Mouse (Mus musculus) stomach, embryonic 14.5 days (tissue): ENCODE measurements around the gene Zic1. TPM values are rescaled to one million over a fixed set of nuclear protein-coding genes. Genes with fewer than 3 reads are reported as not detected.

ENCODE experiments used
- ATAC-seq: fragments of 200-750 bp; cut with Nextera tagmentation; 2 replicates; pipeline ENCODE4 v1.8.0; 2017; ENCODE audit warnings: low read depth, moderate TSS enrichment; ENCODE audit not compliant: insufficient number of reproducible peaks, insufficient read depth, low FRiP score
- H3K27ac ChIP-seq: fragments of 300-500 bp; sonication (generic); 2 replicates; pipeline ENCODE4 v1.5.1; 2014; ENCODE audit warnings: mild to moderate bottlenecking, low read length, moderate library complexity, mixed read lengths
- H3K27me3 ChIP-seq: fragments of 300-500 bp; sonication (generic); 2 replicates; pipeline ENCODE4 v1.6.1; 2014; ENCODE audit warnings: low read length, control low read depth, mixed read lengths; ENCODE audit not compliant: control insufficient read depth, insufficient read depth
- H3K36me3 ChIP-seq: fragments of 300-500 bp; sonication (generic); 2 replicates; pipeline ENCODE4 v1.6.1; 2014; ENCODE audit warnings: mild to moderate bottlenecking, control low read depth, low read length, moderate library complexity, mixed read lengths; ENCODE audit not compliant: control insufficient read depth, insufficient read depth
- H3K4me1 ChIP-seq: fragments of 300-500 bp; sonication (generic); 2 replicates; pipeline ENCODE4 v1.6.1; 2014; ENCODE audit warnings: low read length, control low read depth, mixed read lengths; ENCODE audit not compliant: control insufficient read depth, insufficient read depth
- H3K4me2 ChIP-seq: fragments of 300-500 bp; sonication (generic); replicated peaks from 2 replicates; pipeline ENCODE4 v1.6.1; 2014; ENCODE audit warnings: low read depth, low read length, control low read depth
- H3K4me3 ChIP-seq: fragments of 300-500 bp; sonication (generic); 2 replicates; pipeline ENCODE4 v1.5.1; 2014; ENCODE audit warnings: low read depth, low read length, control low read depth
- H3K9ac ChIP-seq: fragments of 300-500 bp; sonication (generic); replicated peaks from 2 replicates; pipeline ENCODE4 v1.6.1; 2014; ENCODE audit warnings: low read depth, mild to moderate bottlenecking, control low read depth, low read length, moderate library complexity, mixed read lengths
- H3K9me3 ChIP-seq: fragments of 300-500 bp; sonication (generic); 2 replicates; pipeline ENCODE4 v1.6.1; 2016; ENCODE audit warnings: low read depth, low read length, control low read depth; ENCODE audit not compliant: control insufficient read depth
- WGBS: fragments of 180-500 bp; shearing (Covaris S2); extraction: QIAGEN DNeasy Blood & Tissue Kit; methylation state at CpG from one replicate; pipeline ENCODE4 v1.1.7; 2014; 5-methylcytosine and 5-hydroxymethylcytosine counted together
- polyA plus RNA-seq: library from polyadenylated mRNA; unstranded; fragments of >200 nt; fragmentation: Nextera tagmentation; extraction: Ambion mirVana; gene quantifications from 2 replicates; pipeline ENCODE4 v1.2.1, GENCODE M21; 2014

Gene Zic1
- polyA plus RNA-seq, 1 experiment from 2014 or later = not detected

DNA sequence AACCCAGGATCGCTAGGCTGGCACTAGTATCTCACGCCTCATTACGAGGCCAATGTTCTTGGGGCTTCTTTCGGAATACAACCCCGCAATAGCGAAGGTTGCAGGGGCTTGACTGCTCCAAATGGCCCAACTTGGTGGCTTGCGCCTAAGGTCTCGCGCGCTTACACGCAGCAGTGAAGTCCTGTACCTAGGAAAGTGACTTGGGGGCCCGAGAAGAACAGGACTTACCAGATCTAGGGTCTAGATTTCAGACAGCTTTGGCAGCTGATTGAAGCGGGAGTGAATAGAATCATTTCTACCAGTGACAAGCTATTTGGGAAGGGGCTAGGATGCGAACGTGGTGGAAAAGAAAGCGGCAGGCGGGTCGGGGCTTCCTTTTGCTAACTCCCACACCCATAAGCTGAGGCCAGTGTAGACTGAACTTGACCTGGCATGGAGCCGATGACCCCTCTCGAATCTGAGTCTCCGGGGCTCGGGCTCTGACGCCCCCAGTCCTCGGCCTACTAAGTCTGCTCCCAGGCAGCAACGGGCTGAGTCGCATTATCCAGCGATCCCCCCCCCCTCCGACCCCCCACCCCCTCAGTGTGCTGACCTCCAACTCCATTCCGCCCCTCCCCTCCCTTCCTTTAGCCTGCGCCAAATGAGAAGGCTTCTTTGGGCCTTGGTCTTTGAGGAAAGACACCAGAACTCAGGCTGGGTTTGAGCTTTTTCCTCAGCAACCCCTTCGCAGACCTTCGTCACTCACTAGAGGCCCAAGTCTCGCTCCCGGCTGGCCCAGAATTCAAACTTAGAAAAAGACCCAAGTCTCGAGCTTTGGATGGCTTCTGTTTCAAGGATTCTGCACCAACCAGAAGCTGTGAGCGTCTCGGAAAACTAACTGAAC is 11.8 kb downstream of the Zic1 start:
- H3K27me3 ChIP-seq = peaks cover 71% of the 10 kb centered on the region
- no peak overlapping the region for H3K9ac ChIP-seq
- no peaks in the 10 kb centered on the region for H3K36me3 ChIP-seq
- no peaks in the 10 kb centered on the region for H3K4me1 ChIP-seq
- H3K4me2 ChIP-seq = no peak overlapping the region
- H3K27ac ChIP-seq = no peak overlapping the region
- ATAC-seq = no peak
- no peaks in the 10 kb centered on the region for H3K9me3 ChIP-seq
- WGBS = 3% methylated on average over 37 of the region's 37 CpGs
- H3K4me3 ChIP-seq = no peak overlapping the region

DNA sequence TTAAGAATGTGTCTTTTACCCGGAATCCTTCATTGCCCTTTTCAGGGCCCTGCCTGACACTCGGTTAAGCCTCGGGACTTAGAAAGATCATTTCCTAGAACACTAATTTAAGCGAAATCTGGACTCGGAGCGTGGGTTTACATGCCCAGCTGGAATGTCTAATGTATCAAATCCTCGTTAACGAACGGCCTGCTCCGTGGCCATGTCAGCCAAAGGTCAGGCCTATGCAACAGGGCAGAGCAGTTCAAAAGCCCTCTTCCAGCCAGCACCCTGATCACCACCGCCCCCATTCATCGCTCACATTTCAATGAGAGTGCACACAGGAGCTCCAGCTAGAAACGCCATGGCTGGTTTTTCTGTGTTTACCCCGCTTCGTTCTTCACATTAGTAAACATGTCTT is 12.8 kb downstream of the Zic1 start:
- no peak for ATAC-seq
- no peak overlapping the region for H3K9ac ChIP-seq
- no peaks in the 10 kb centered on the region for H3K9me3 ChIP-seq
- peaks cover 70% of the 10 kb centered on the region for H3K27me3 ChIP-seq
- no peaks in the 10 kb centered on the region for H3K36me3 ChIP-seq
- no peak overlapping the region for H3K27ac ChIP-seq
- no peaks in the 10 kb centered on the region for H3K4me1 ChIP-seq
- WGBS = under 1% methylated on average over 15 of the region's 15 CpGs
- no peak overlapping the region for H3K4me2 ChIP-seq
- H3K4me3 ChIP-seq = no peak overlapping the region

DNA sequence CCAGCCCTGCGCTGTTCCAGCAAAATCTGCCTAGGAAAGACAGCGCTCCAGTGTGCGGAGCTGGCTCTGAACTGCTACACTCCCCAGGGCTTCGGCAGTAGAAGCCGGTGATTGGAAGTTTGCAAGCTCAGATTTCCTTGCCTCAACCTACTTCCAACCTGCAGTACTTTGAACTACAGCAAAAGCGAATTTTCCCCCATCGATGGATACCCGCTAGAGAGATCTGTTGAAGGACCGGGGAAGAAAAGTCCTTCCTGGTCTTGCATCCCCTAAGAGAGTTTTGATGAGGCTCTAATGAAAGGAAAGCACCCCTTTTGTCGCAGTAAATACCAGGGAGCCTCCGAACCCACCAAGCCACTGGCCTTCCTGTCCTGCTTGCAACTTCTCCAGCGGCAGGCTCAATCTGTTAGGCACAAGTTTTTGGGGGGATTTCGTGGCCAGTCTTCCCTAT is 13.6 kb downstream of the Zic1 start:
- Histone ChIP-seq H3K36me3 (no peaks in the 10 kb centered on the region), H3K4me3 (no peak overlapping the region), H3K9ac (no peak overlapping the region), H3K9me3 (no peaks in the 10 kb centered on the region), H3K4me1 (no peaks in the 10 kb centered on the region), H3K27ac (no peak overlapping the region), H3K4me2 (no peak overlapping the region), H3K27me3 (peaks cover 64% of the 10 kb centered on the region)
- no peak for ATAC-seq
- 1% methylated on average over 13 of the region's 13 CpGs for WGBS

DNA sequence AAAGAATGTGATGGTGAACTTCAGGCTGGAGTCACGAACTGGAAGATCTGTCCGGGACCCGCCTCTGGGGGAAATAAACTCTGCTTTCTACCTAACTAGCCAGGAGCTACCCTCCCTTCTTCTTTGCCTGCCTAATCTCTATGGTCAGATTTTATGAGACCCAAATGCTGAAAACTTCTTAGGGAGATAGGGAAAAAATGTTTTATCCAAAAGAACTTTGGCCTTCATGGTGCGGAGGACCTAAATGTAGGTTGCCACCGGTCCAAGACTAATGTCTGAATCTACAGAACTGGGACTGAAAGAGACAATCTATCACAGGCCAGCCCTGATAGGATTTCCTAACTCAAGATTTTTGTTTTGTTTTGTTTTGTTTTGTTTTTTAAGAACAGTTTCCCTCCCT is 14.2 kb downstream of the Zic1 start:
- no peaks in the 10 kb centered on the region for H3K36me3 ChIP-seq
- no peak overlapping the region for H3K9ac ChIP-seq
- 3% methylated on average over 5 of the region's 5 CpGs for WGBS
- H3K27ac ChIP-seq = no peak overlapping the region
- ATAC-seq = no peak
- H3K4me3 ChIP-seq = no peak overlapping the region
- H3K27me3 ChIP-seq = peaks cover 58% of the 10 kb centered on the region
- H3K4me1 ChIP-seq = no peaks in the 10 kb centered on the region
- no peaks in the 10 kb centered on the region for H3K9me3 ChIP-seq
- H3K4me2 ChIP-seq = no peak overlapping the region

DNA sequence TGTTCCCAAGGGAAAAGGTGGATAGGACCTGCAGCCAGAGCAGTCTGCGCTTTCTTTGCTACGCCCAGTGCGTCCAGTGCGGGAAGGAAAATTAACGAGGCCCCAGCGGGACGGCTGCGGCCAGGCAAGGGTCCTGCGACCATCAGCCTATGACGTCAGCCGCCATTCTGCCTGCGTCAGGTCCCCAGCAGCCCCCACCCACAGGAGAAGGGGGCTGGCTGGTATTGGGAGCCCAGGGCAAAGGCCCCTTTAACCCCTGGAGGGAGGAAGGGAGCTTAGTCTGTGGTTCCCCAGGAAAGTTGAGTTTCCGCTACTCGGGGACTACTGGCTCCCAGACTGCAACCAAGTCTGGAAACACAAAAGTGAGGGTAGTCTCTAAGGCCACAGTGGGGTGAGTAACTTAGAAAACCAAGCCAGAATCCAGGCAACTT is 14.7 kb downstream of the Zic1 start:
- Histone ChIP-seq H3K4me3 (no peak overlapping the region), H3K9me3 (no peaks in the 10 kb centered on the region), H3K4me2 (no peak overlapping the region), H3K27ac (no peak overlapping the region), H3K9ac (no peak overlapping the region), H3K4me1 (no peaks in the 10 kb centered on the region), H3K27me3 (peaks cover 53% of the 10 kb centered on the region), H3K36me3 (no peaks in the 10 kb centered on the region)
- WGBS = under 1% methylated on average over 14 of the region's 14 CpGs
- no peak for ATAC-seq

DNA sequence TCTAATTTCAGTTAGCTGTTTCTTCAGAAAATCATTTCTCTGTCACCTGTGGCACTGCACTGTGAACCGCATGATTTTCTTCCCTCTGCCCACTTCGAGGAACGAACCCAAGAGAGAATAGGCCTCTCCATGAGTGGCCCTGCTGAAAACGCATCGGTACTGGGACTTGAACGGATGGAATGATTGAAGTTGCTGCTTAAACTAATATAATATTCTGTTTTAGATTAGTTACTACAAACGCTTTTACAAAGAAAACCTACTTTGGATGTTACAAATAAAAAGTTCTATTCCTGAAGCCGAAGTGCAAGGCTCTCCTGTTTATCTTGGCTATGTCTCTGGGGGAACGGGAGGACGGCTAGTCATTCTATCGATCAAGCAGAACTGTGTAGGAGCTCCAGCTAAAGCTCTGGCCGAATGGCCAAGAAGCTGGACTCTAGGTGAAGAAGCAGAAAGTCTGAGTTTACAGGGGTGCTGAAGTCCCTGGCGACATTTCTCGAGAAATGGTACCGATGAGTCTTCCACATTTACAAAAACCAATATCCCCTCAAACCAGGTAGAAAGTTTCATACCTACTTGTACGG is 15.3 kb downstream of the Zic1 start:
- Histone ChIP-seq H3K27ac (no peak overlapping the region), H3K27me3 (peaks cover 51% of the 10 kb centered on the region), H3K4me2 (no peak overlapping the region), H3K4me3 (no peak overlapping the region), H3K36me3 (no peaks in the 10 kb centered on the region), H3K9ac (no peak overlapping the region), H3K4me1 (no peaks in the 10 kb centered on the region), H3K9me3 (no peaks in the 10 kb centered on the region)
- ATAC-seq = no peak
- WGBS = 2% methylated on average over 16 of the region's 16 CpGs

DNA sequence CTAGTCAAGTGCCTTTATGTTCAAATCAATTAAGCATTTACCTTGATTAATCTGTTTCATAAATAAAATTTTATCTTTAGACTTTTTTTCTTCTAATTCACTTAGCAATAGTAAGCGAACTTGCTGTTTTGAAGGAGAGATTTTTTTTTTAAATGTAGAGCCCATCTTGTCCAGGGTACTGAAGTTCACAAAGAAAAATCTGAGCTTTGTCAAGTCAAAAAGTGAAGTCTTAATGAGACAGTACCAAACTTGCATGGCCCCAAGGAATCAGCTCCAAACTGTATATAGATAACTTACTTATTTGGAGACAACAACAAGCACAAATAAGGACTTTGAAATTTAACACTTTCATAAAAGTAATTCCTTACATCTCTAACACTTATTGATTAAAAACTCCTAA is 16.9 kb downstream of the Zic1 start:
- no peak for ATAC-seq
- Histone ChIP-seq H3K27ac (no peak overlapping the region), H3K9me3 (no peaks in the 10 kb centered on the region), H3K4me1 (no peaks in the 10 kb centered on the region), H3K9ac (no peak overlapping the region), H3K36me3 (no peaks in the 10 kb centered on the region), H3K4me3 (no peak overlapping the region), H3K27me3 (peaks cover 35% of the 10 kb centered on the region), H3K4me2 (no peak overlapping the region)
- WGBS = 27% methylated on average over 1 of the region's 1 CpGs

DNA sequence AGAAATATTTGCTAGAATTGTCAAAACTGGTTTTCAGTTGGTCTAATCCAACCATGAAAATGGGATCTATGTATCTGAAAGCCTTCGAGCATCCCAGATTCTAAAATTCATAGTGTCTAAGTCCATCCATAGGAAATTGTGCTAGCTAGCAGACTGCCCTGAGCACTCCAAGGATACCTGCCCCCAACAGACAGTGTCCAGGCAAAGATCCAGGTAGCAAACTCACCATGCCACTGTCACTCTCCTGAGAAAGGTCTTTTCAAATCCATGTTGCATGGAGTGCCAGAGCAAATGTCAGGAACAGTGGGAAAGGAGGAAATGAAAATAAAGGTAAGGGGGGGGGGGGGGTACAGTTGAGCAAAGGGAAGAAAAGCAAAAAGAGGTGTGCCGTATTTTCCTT is 18.0 kb downstream of the Zic1 start:
- H3K4me3 ChIP-seq = no peak overlapping the region
- H3K36me3 ChIP-seq = no peaks in the 10 kb centered on the region
- H3K9ac ChIP-seq = no peak overlapping the region
- WGBS = 50% methylated on average over 2 of the region's 2 CpGs
- H3K27me3 ChIP-seq = peaks cover 28% of the 10 kb centered on the region
- H3K4me1 ChIP-seq = no peaks in the 10 kb centered on the region
- ATAC-seq = no peak
- no peak overlapping the region for H3K27ac ChIP-seq
- no peak overlapping the region for H3K4me2 ChIP-seq
- no peaks in the 10 kb centered on the region for H3K9me3 ChIP-seq
